Mouse (Mus musculus): Measurements from ENCODE around the gene Racgap1. TPM values are rescaled to one million over a fixed set of nuclear protein-coding genes. Genes with fewer than 3 reads are reported as not detected.
A peak's percentile ranks its signal among the peaks of the same experiment; 100 is the strongest.

Racgap1 gene
- polyA plus RNA-seq, 1 experiment from 2014 or later: 31.9 TPM

- ATAC-seq (no peak), DNase-seq (no peak)
- Histone ChIP-seq H3K4me1 (ENCODE audit: insufficient read depth) (no peaks in the 10 kb centered on the region), H3K9me3 (ENCODE audit: low read length) (no peaks in the 10 kb centered on the region), H3K36me3 (replicated peaks; ENCODE audit: insufficient read depth, low read length) (no peaks in the 10 kb centered on the region), H3K4me3 (ENCODE audit: low read depth, low read length) (no peak overlapping the region), H3K27me3 (ENCODE audit: insufficient read depth, low read length) (peaks cover 6% of the 10 kb centered on the region; the same call in 1 of the 2 replicates), H3K4me2 (ENCODE audit: low read depth, low read length) (no peak overlapping the region), H3K27ac (ENCODE audit: low read depth) (no peak overlapping the region), H3K9ac (replicated peaks) (no peak overlapping the region)
- WGBS (ENCODE audit: insufficient replicate concordance): 35% methylated on average over 4 of the region's 4 CpGs
- no peak for TF ChIP-seq EP300 (IDR thresholded peaks at IDR 0.05; ENCODE audit: low read depth)
- TF ChIP-seq CTCF (IDR thresholded peaks at IDR 0.05; ENCODE audit: low read depth): no peak
Measured at GRCm38 (mm10) chr15:99690924-99691323, 39.5 kb upstream of the Racgap1 start.

GRCm38 (mm10) chr15:99688712-99689111 lies 37.3 kb upstream of the Racgap1 start:
- Histone ChIP-seq H3K4me2 (ENCODE audit: low read depth, low read length) (no peak overlapping the region), H3K36me3 (replicated peaks; ENCODE audit: insufficient read depth, low read length) (no peaks in the 10 kb centered on the region), H3K27me3 (ENCODE audit: insufficient read depth, low read length) (peaks cover 6% of the 10 kb centered on the region; the same call in 1 of the 2 replicates), H3K9me3 (ENCODE audit: low read length) (no peaks in the 10 kb centered on the region), H3K9ac (replicated peaks) (no peak overlapping the region), H3K4me3 (ENCODE audit: low read depth, low read length) (no peak overlapping the region), H3K27ac (ENCODE audit: low read depth) (no peak overlapping the region), H3K4me1 (ENCODE audit: insufficient read depth) (no peaks in the 10 kb centered on the region)
- WGBS (ENCODE audit: insufficient replicate concordance): 8% methylated on average over 4 of the region's 4 CpGs
- ATAC-seq (peak; percentile 44; the same call in 1 of the 2 replicates), DNase-seq (peak; percentile 49)
- peak; percentile 95 for TF ChIP-seq CTCF (IDR thresholded peaks at IDR 0.05; ENCODE audit: low read depth)
- no peak for TF ChIP-seq EP300 (IDR thresholded peaks at IDR 0.05; ENCODE audit: low read depth)

GRCm38 (mm10) chr15:99684156-99684555 lies 32.7 kb upstream of the Racgap1 start:
- WGBS (ENCODE audit: insufficient replicate concordance): 80% methylated on average over 5 of the region's 5 CpGs
- DNase-seq (no peak), ATAC-seq (no peak)
- no peaks in the 10 kb centered on the region for H3K4me1 ChIP-seq (ENCODE audit: insufficient read depth)
- no peaks in the 10 kb centered on the region for H3K36me3 ChIP-seq (replicated peaks; ENCODE audit: insufficient read depth, low read length)
- H3K9me3 ChIP-seq (ENCODE audit: low read length): no peaks in the 10 kb centered on the region
- TF ChIP-seq EP300 (IDR thresholded peaks at IDR 0.05; ENCODE audit: low read depth): no peak
- no peak for TF ChIP-seq CTCF (IDR thresholded peaks at IDR 0.05; ENCODE audit: low read depth)
- H3K4me3 ChIP-seq (ENCODE audit: low read depth, low read length): no peak overlapping the region
- no peak overlapping the region for H3K4me2 ChIP-seq (ENCODE audit: low read depth, low read length)
- no peak overlapping the region for H3K9ac ChIP-seq (replicated peaks)
- no peak overlapping the region for H3K27ac ChIP-seq (ENCODE audit: low read depth)
- H3K27me3 ChIP-seq (ENCODE audit: insufficient read depth, low read length): peaks cover 3% of the 10 kb centered on the region; the same call in 1 of the 2 replicates

DNA sequence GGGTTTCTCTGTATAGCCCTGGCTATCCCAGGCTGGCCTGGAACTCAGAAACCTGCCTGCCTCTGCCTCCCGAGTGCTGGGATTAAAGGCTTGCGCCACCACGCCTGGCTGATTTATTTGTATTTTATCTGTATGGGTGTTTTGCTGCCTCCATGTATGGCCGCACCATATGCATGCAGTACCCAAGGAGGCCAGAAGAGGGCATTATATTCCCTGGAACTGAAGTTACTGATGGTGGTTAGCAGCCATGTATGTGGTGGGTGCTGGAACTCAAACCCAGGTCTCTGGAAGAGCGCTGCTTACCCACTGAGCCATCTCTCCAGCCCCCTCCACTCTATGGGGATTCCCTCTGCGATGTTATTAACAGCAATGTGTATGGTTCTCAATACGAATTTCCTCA lies 31.4 kb upstream of the Racgap1 start:
- TF ChIP-seq CTCF (IDR thresholded peaks at IDR 0.05; ENCODE audit: low read depth): peak; percentile 72
- no peak for TF ChIP-seq EP300 (IDR thresholded peaks at IDR 0.05; ENCODE audit: low read depth)
- Histone ChIP-seq H3K9ac (replicated peaks) (no peak overlapping the region), H3K4me1 (ENCODE audit: insufficient read depth) (no peaks in the 10 kb centered on the region), H3K27me3 (ENCODE audit: insufficient read depth, low read length) (peaks cover 5% of the 10 kb centered on the region), H3K36me3 (replicated peaks; ENCODE audit: insufficient read depth, low read length) (no peaks in the 10 kb centered on the region), H3K4me3 (ENCODE audit: low read depth, low read length) (no peak overlapping the region), H3K27ac (ENCODE audit: low read depth) (no peak overlapping the region), H3K4me2 (ENCODE audit: low read depth, low read length) (no peak overlapping the region), H3K9me3 (ENCODE audit: low read length) (no peaks in the 10 kb centered on the region)
- 82% methylated on average over 7 of the region's 7 CpGs for WGBS (ENCODE audit: insufficient replicate concordance)
- no peak for ATAC-seq
- DNase-seq: peak; percentile 48

- Histone ChIP-seq H3K4me3 (ENCODE audit: low read depth, low read length) (no peak overlapping the region), H3K9ac (replicated peaks) (no peak overlapping the region), H3K27ac (ENCODE audit: low read depth) (no peak overlapping the region), H3K4me2 (ENCODE audit: low read depth, low read length) (no peak overlapping the region), H3K27me3 (ENCODE audit: insufficient read depth, low read length) (peaks cover 5% of the 10 kb centered on the region), H3K36me3 (replicated peaks; ENCODE audit: insufficient read depth, low read length) (no peaks in the 10 kb centered on the region), H3K4me1 (ENCODE audit: insufficient read depth) (no peaks in the 10 kb centered on the region), H3K9me3 (ENCODE audit: low read length) (no peaks in the 10 kb centered on the region)
- no peak for TF ChIP-seq EP300 (IDR thresholded peaks at IDR 0.05; ENCODE audit: low read depth)
- TF ChIP-seq CTCF (IDR thresholded peaks at IDR 0.05; ENCODE audit: low read depth): no peak
- ATAC-seq: no peak
- WGBS (ENCODE audit: insufficient replicate concordance): 63% methylated on average over 7 of the region's 7 CpGs
- DNase-seq: no peak
Measured at GRCm38 (mm10) chr15:99679008-99679407, 27.6 kb upstream of the Racgap1 start.

GRCm38 (mm10) chr15:99678063-99678800 lies 26.8 kb upstream of the Racgap1 start:
- DNase-seq (peak; percentile 61), ATAC-seq (0 out of 2 replicates have a peak, but pooled peaks have one; percentile 17)
- Histone ChIP-seq H3K36me3 (replicated peaks; ENCODE audit: insufficient read depth, low read length) (no peaks in the 10 kb centered on the region), H3K27ac (ENCODE audit: low read depth) (no peak overlapping the region), H3K9ac (replicated peaks) (no peak overlapping the region), H3K27me3 (ENCODE audit: insufficient read depth, low read length) (peaks cover 12% of the 10 kb centered on the region), H3K4me1 (ENCODE audit: insufficient read depth) (no peaks in the 10 kb centered on the region), H3K9me3 (ENCODE audit: low read length) (no peaks in the 10 kb centered on the region), H3K4me3 (ENCODE audit: low read depth, low read length) (no peak overlapping the region), H3K4me2 (ENCODE audit: low read depth, low read length) (no peak overlapping the region)
- WGBS (ENCODE audit: insufficient replicate concordance): 14% methylated on average over 13 of the region's 13 CpGs
- TF ChIP-seq EP300 (IDR thresholded peaks at IDR 0.05; ENCODE audit: low read depth): no peak
- peak; percentile 66 for TF ChIP-seq CTCF (IDR thresholded peaks at IDR 0.05; ENCODE audit: low read depth)

All from liver, postnatal 0 days (tissue).